Mouse (Mus musculus) neural tube, embryonic 15.5 days (tissue): ENCODE measurements around the gene 2310039H08Rik. TPM values are rescaled to one million over a fixed set of nuclear protein-coding genes. Genes with fewer than 3 reads are reported as not detected.

ENCODE experiments used
- ATAC-seq: fragments of 200-750 bp; cut with Nextera tagmentation; 2 replicates; pipeline ENCODE4 v1.8.0; 2017; ENCODE audit warnings: mild to moderate bottlenecking, moderate TSS enrichment, moderate library complexity; ENCODE audit not compliant: low FRiP score
- H3K27ac ChIP-seq: fragments of 300-500 bp; sonication (generic); replicated peaks from 2 replicates; pipeline ENCODE4 v1.5.1; 2015; ENCODE audit warnings: mild to moderate bottlenecking, inconsistent platforms
- H3K27me3 ChIP-seq: fragments of 300-500 bp; sonication (generic); replicated peaks from 2 replicates; pipeline ENCODE4 v1.6.1; 2015; ENCODE audit warnings: inconsistent platforms
- H3K36me3 ChIP-seq: fragments of 300-500 bp; sonication (generic); 2 replicates; pipeline ENCODE4 v1.6.1; 2015; ENCODE audit warnings: inconsistent platforms
- H3K4me1 ChIP-seq: fragments of 300-500 bp; sonication (generic); 2 replicates; pipeline ENCODE4 v1.6.1; 2015; ENCODE audit warnings: inconsistent platforms
- H3K4me2 ChIP-seq: fragments of 300-500 bp; sonication (generic); 2 replicates; pipeline ENCODE4 v1.6.1; 2015; ENCODE audit warnings: inconsistent platforms, mild to moderate bottlenecking, moderate library complexity
- H3K4me3 ChIP-seq: fragments of 300-500 bp; sonication (generic); replicated peaks from 2 replicates; pipeline ENCODE4 v1.5.1; 2015; ENCODE audit warnings: mild to moderate bottlenecking, inconsistent platforms
- H3K9ac ChIP-seq: fragments of 300-500 bp; sonication (generic); replicated peaks from 2 replicates; pipeline ENCODE4 v1.6.1; 2015; ENCODE audit warnings: mild to moderate bottlenecking, inconsistent platforms
- H3K9me3 ChIP-seq: fragments of 300-500 bp; sonication (generic); replicated peaks from 2 replicates; pipeline ENCODE4 v1.6.1; 2016; ENCODE audit warnings: inconsistent platforms
- WGBS: fragments of 180-500 bp; shearing (Covaris S2); methylation state at CpG from one replicate; pipeline ENCODE4 v1.1.7; 2015; ENCODE audit warnings: mixed read lengths; 5-methylcytosine and 5-hydroxymethylcytosine counted together
- polyA plus RNA-seq: library from polyadenylated mRNA; unstranded; fragments of >200 nt; fragmentation: Nextera tagmentation; extraction: Ambion mirVana; gene quantifications from 2 replicates; pipeline ENCODE4 v1.2.1, GENCODE M21; 2015

Gene 2310039H08Rik
- polyA plus RNA-seq, 1 experiment from 2014 or later = 53.8 TPM

DNA sequence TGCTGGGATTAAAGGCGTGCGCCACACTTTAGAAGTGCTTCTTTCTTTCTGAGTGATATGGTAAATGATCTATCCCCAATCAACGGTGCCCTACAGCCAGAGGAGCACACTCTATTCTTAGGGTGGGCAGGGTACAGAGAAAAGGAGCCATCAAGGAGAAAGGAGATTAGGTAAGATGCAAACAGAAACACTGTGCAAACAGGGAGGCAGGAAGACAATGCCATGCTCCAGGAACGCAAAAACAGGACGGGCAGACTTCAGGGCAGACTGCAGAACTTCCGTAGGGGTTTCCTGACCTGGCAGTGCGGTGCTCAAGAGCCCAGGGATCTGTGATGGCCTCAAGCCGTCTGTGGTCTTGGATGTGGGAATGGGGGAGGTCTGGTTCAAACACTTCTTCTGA lies 41.2 kb downstream of the 2310039H08Rik start:
- Histone ChIP-seq H3K27ac (no peak overlapping the region), H3K4me1 (no peaks in the 10 kb centered on the region), H3K4me3 (no peak overlapping the region), H3K9me3 (no peaks in the 10 kb centered on the region), H3K27me3 (no peaks in the 10 kb centered on the region), H3K4me2 (no peak overlapping the region), H3K9ac (no peak overlapping the region), H3K36me3 (peaks cover 50% of the 10 kb centered on the region)
- no peak for ATAC-seq
- 83% methylated on average over 8 of the region's 8 CpGs for WGBS

DNA sequence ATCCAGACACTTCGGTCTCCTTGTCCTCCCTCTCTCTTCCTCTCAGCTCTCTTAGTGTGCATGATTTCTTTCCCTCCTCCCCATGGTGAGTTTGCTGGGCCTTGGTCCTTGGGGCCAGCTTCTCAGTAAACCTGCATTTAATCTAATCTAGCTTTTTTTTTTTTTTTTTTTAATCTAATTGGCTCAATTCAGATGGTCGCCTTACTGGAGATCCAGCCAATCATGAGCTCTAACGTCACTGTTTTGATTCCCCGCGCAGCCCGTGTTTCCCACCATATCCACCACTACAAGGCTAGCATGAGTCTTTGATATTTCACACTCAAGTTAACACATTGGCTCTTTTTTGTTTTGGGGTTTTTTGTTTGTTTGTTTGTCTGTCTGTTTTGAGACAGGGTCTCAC lies 42.1 kb downstream of the 2310039H08Rik start:
- Histone ChIP-seq H3K27ac (no peak overlapping the region), H3K36me3 (peaks cover 51% of the 10 kb centered on the region), H3K4me1 (no peaks in the 10 kb centered on the region), H3K27me3 (no peaks in the 10 kb centered on the region), H3K9ac (no peak overlapping the region), H3K9me3 (no peaks in the 10 kb centered on the region), H3K4me2 (no peak overlapping the region), H3K4me3 (no peak overlapping the region)
- WGBS = 91% methylated on average over 6 of the region's 6 CpGs
- no peak for ATAC-seq

DNA sequence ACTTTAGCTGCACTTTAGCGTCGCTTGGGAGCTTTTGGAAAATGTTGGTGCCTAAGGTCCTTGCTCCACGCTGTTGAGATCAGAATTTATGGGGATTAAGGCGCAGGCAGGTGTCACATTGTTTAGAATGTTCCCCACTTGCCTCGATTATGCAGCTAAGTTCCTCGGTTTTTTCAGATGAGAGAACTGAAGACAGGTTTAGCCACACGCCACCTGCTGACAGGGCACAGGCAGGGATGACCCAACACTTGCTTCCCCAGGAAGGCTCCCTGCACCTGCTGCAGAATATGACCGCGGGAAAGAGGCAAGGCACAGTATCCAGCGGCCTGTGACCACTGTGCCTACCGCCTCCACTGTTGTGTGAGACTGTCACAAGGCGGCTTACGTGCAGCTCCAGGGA lies 43.9 kb downstream of the 2310039H08Rik start:
- Histone ChIP-seq H3K36me3 (peaks cover 58% of the 10 kb centered on the region), H3K4me2 (no peak overlapping the region)

DNA sequence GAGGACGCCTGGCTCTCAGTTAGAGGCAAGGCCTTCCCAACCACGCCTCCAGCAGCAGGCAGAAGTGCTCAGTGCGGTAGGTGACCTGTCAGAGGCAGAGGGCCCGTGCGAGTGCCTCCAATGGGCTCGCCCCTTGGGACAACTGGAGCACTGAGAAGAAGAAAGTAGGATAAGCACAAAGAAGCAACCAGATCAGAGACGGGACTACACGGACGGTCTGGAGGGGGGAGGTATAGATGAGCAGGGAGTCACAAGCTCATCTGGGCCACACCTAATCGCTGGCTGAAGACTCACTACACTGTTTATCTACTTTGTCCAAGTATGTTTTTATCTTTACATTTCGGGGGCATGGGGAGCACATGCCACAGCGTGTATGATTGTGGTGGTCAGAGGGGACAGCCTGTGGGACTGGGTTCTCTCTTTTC lies 45.3 kb downstream of the 2310039H08Rik start:
- 91% methylated on average over 12 of the region's 12 CpGs for WGBS
- Histone ChIP-seq H3K4me2 (no peak overlapping the region), H3K4me1 (no peaks in the 10 kb centered on the region), H3K9me3 (no peaks in the 10 kb centered on the region), H3K36me3 (peaks cover 57% of the 10 kb centered on the region), H3K27ac (no peak overlapping the region), H3K4me3 (no peak overlapping the region), H3K9ac (no peak overlapping the region), H3K27me3 (no peaks in the 10 kb centered on the region)
- ATAC-seq = no peak

More for the DNA sequence above, 43.9 kb downstream of the 2310039H08Rik start:
- no peak for ATAC-seq
- WGBS = 67% methylated on average over 13 of the region's 13 CpGs
- H3K4me1 ChIP-seq = no peaks in the 10 kb centered on the region
- no peaks in the 10 kb centered on the region for H3K27me3 ChIP-seq
- H3K9ac ChIP-seq = no peak overlapping the region
- H3K4me3 ChIP-seq = no peak overlapping the region
- no peak overlapping the region for H3K27ac ChIP-seq
- no peaks in the 10 kb centered on the region for H3K9me3 ChIP-seq

DNA sequence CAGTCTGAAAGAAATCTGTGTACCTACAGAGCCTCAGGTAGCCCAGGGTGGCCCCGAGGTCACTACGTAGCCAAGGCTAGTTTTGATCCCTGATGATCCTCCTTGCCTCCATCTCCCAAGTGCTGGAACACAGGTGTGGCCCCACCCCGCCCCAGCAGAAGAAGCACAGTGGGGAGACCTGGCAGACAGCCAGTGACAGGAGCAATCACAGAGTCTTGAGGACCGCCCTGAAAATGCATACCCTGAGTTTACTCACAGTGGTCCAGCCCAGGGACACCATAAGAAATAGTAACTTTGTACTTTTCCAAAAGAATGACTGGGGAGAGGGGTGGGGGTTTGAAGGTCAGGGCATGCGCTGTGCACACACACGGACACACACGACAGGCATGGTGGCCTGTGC lies 48.2 kb downstream of the 2310039H08Rik start:
- H3K27me3 ChIP-seq = no peaks in the 10 kb centered on the region
- H3K4me3 ChIP-seq = no peak overlapping the region
- H3K4me1 ChIP-seq = no peaks in the 10 kb centered on the region
- no peaks in the 10 kb centered on the region for H3K9me3 ChIP-seq
- peaks cover 72% of the 10 kb centered on the region for H3K36me3 ChIP-seq
- H3K27ac ChIP-seq = no peak overlapping the region
- H3K9ac ChIP-seq = no peak overlapping the region
- no peak overlapping the region for H3K4me2 ChIP-seq
- 96% methylated on average over 7 of the region's 7 CpGs for WGBS
- no peak for ATAC-seq

Other genes with a start within 250 kb of the 2310039H08Rik start
- gene Cul9, start 226.2 kb upstream of the 2310039H08Rik start, polyA plus RNA-seq = 17.3 and 22.6 TPM in 2 replicates
- gene Srf, start 216.5 kb upstream of the 2310039H08Rik start, polyA plus RNA-seq = 2.5 and 6.4 TPM in 2 replicates
- 29.3 and 41.7 TPM in 2 replicates for gene Ptk7, start 143.1 kb upstream of the 2310039H08Rik start, polyA plus RNA-seq
- gene Klc4, start 126.6 kb upstream of the 2310039H08Rik start, polyA plus RNA-seq = 31.8 and 32.3 TPM in 2 replicates
- 64.9 and 80.5 TPM in 2 replicates for gene Mrpl2, start 126.4 kb upstream of the 2310039H08Rik start, polyA plus RNA-seq
- 37.1 and 40.1 TPM in 2 replicates for gene Cul7, start 122.3 kb upstream of the 2310039H08Rik start, polyA plus RNA-seq
- gene Rrp36, start 98.3 kb upstream of the 2310039H08Rik start, polyA plus RNA-seq = 53.5 and 59.1 TPM in 2 replicates
- 275 and 308 TPM in 2 replicates for gene Mea1, start 93.8 kb upstream of the 2310039H08Rik start, polyA plus RNA-seq
- gene Klhdc3, start 91.7 kb upstream of the 2310039H08Rik start, polyA plus RNA-seq = 166 TPM in 2 replicates
- gene Ppp2r5d, start 67.5 kb upstream of the 2310039H08Rik start, polyA plus RNA-seq = 89.1 and 93.2 TPM in 2 replicates
- 27.8 and 28.3 TPM in 2 replicates for gene Pex6, start 61.2 kb upstream of the 2310039H08Rik start, polyA plus RNA-seq
- 1.7 and 1.9 TPM in 2 replicates for gene Gnmt, start 43.5 kb upstream of the 2310039H08Rik start, polyA plus RNA-seq
- gene Cnpy3, start 20.4 kb upstream of the 2310039H08Rik start, polyA plus RNA-seq = 72.2 and 76.1 TPM in 2 replicates
- 0.19 and 43.5 TPM in 2 replicates for gene Ptcra, start 8.9 kb upstream of the 2310039H08Rik start, polyA plus RNA-seq
- gene Rpl7l1, start 10.0 kb downstream of the 2310039H08Rik start, polyA plus RNA-seq = 77.2 and 88.4 TPM in 2 replicates
- gene Bicral, start 85.8 kb downstream of the 2310039H08Rik start, polyA plus RNA-seq = 6.6 and 8.3 TPM in 2 replicates
- 55.9 and 62.5 TPM in 2 replicates for gene Tbcc, start 118.0 kb downstream of the 2310039H08Rik start, polyA plus RNA-seq
- not detected in 2 replicates for gene Prph2, start 137.8 kb downstream of the 2310039H08Rik start, polyA plus RNA-seq
- gene Ubr2, start 237.9 kb downstream of the 2310039H08Rik start, polyA plus RNA-seq = 15.6 TPM in 2 replicates